Mouse (Mus musculus) testis, adult 2 months (tissue): ENCODE measurements around the gene Dock1.

Source experiments
- CTCF ChIP-seq: fragments of 200-500 bp; IDR thresholded peaks from 2 replicates; pipeline ENCODE4 v1.5.1; 2012; ENCODE audit warnings: low read depth, mild to moderate bottlenecking, inconsistent platforms, low read length, moderate library complexity; ENCODE audit not compliant: control insufficient read depth, insufficient read depth, insufficient replicate concordance
- POLR2A ChIP-seq: fragments of 200-500 bp; IDR thresholded peaks from 2 replicates; pipeline ENCODE4 v1.6.1; 2012; ENCODE audit warnings: low read depth, mild to moderate bottlenecking, inconsistent platforms, low read length, moderate library complexity; ENCODE audit not compliant: control insufficient read depth

- TF ChIP-seq POLR2A (no peak), CTCF (no peak)
Measured at GRCm38 (mm10) chr7:134688332-134688731, 17.9 kb downstream of the Dock1 start.
